Mouse (Mus musculus): ENCODE data around the gene Unc13d.

- TF ChIP-seq TAL1 (IDR thresholded peaks at IDR 0.05; ENCODE audit: low read length), result no peak
- no peak for TF ChIP-seq GATA1 (IDR thresholded peaks at IDR 0.05; ENCODE audit: low read length)
These were observed 21.9 kb downstream of the Unc13d start for GRCm38 (mm10) chr11:116055873-116056272.

Data from erythroblast, embryonic 14.5 days (primary cell).